Mouse (Mus musculus) cerebellum, adult 11-12 months (tissue): ENCODE results near the gene Enoph1.

ENCODE experiments used
- DNase-seq: peaks from one replicate; pipeline ENCODE4 v3.0.0; 2022

The Enoph1 gene

DNA sequence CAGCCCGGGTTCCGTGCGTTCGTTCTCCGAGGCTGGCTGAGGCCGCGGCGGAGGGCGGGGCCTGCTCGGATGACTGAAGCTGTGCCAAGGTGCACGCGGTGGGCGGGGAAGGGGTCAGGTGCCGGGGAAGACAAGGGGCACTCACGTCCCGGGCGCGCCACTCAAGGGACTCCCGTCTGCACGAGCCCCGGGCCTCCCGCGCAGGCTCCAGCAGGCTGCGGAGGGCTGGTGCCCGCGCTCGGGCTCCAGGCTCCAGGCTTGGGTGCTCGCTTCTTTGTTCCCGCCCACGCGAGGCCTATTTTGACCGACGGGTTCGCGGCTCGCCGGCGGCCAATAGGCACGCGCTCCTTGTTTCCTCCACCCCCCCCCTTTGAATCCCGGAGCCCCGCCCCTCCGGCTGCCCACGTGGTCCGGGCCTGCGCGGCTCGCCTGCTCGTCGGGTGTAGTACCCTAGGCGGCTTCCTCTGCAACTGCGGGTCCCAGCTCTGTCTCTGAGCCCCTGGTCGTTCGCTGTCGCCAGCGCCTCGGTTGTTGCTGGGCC lies at the start of gene Enoph1, which contains the start of gene Hnrnpdl:
Gene Enoph1, plus strand, starts transcription at position 384 of the 541 bp plus-strand sequence.
Gene Hnrnpdl, minus strand, starts transcription at position 63 of the 541 bp plus-strand sequence.
- DNase-seq, result peak; percentile 94

DNA sequence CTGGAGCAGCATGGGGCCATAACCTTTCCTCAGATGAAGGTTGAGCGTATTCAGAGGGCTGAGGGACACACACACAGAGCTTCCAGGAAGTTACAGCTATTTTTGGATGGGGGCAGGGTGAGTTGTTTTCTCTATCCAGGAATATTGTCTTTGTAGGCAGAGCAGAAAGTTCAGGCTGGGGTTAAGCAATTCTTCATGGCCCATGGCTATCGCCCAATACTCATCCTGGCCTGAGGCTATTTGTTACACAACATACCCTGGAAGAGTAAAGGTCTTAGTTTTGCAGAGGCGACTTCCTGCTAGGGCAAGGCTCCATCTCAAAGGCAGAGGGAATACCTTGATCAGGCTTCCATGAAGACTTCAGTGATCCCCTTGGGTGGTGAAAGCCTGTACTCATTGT lies 45.6 kb upstream of the Enoph1 start:
- DNase-seq, result no peak

DNA sequence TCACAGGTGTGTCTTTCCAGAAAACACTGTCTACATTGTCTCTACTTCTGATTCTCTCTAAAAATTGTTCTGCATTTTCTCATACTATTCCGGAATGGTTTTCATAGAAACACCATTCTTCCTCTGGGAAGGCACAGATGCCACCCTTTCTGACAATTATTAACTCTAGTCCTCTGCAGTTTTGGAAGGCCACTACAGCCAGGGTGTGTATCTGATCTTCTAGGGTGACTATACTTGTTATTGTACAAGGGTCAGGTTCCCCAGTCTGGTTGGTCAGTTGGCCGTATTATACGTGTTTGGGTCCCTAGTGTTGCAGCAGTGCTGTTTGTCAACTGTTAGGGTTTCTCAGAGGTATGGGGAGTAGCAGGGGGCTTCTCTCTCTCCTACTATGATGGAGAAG lies 45.1 kb upstream of the Enoph1 start:
- no peak for DNase-seq

DNA sequence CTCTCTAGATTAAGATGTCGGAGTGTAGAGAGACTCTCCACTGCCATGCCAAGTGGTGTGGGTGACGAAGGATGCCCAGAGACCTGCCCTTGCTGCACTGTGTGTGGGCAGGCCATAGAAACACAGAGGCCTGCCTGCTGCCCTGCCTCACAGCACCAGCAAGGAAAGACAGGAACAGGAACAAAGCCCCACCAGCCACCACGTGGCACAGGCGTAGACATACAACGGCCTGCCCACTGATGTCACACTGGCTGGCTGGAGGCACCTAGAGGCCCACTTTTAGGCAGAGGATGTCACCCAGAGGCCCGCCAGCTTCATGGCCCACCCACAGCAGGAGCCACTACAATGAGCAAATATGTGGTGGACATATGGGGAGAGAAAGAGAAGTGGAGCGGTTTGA lies 39.7 kb upstream of the Enoph1 start:
- DNase-seq, result no peak

DNA sequence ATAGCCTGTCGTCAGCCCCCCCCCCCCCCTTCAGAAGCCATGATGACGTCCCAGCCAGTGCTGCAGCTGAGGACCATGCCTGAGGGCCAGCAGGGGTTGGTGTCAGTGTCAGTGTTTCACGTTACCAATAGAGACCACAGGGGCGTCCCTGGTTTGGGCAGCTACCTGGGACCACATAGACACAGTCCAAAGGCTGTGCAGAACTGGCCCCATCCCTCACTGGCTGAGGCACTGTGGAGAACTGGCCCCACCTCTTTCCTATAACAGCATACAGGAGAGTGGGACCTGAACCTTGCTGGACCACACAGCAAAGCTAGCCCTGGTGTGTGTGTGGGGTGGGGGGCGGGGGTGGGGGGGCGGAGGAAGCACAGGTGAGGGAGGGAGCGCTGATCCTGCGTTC lies 39.3 kb upstream of the Enoph1 start:
- no peak for DNase-seq

DNA sequence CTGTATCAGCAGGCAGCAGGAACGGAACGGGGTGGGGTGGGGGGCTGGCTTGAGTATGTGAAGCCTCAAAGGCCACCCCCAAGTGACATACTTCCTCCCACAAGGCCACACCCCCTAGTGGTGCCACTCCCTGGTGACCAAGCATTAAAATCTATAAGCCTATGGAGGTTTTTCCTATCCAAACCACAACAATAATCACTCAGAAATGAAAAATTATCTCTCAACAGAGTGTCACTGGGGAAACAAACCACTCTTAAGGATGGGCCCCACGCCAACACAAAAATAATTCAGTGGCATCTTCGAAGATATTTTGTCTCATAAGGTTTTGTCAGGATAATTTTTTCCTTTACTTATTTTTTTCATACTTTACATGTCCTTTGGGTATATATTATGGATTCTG lies 35.9 kb upstream of the Enoph1 start:
- no peak for DNase-seq

DNA sequence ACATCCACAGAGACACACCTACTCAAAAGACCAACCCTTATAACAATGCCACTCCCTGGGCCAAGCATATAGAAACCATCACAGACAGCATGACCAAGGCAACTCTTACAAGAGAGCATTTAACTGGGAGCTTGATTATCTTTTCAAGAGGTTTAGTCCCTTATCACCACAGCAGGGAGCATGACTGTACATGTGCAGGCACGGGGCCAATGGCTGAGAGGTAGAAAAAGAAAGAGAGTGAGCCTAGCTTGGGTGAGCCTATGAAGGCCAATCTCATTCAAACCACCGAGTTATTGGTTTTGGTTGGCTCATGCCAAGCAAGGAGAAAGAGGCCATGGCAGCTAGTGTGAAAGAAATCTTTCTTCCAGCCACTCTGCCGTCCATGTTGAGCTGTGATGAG lies 34.4 kb upstream of the Enoph1 start:
- DNase-seq, result no peak

DNA sequence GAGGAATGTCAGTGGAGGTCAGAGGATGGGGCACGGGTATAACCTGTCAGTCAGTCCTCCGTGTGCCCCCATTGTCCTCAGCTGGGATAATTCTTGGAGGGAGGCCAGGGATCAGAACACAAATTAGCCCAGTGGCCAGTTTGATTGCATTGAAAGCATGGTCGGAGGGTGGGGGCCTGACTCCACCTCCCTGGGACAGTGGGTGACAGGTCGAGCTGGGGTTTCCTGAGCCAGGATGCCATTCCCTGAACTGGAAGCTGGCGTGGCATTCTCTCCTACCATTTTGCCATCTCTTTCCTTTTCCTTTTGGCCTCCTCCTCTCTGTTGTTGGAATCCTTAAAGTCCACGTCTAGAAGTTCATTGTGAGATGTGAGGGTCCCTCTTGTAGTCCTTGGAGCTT lies 33.9 kb upstream of the Enoph1 start:
- no peak for DNase-seq

DNA sequence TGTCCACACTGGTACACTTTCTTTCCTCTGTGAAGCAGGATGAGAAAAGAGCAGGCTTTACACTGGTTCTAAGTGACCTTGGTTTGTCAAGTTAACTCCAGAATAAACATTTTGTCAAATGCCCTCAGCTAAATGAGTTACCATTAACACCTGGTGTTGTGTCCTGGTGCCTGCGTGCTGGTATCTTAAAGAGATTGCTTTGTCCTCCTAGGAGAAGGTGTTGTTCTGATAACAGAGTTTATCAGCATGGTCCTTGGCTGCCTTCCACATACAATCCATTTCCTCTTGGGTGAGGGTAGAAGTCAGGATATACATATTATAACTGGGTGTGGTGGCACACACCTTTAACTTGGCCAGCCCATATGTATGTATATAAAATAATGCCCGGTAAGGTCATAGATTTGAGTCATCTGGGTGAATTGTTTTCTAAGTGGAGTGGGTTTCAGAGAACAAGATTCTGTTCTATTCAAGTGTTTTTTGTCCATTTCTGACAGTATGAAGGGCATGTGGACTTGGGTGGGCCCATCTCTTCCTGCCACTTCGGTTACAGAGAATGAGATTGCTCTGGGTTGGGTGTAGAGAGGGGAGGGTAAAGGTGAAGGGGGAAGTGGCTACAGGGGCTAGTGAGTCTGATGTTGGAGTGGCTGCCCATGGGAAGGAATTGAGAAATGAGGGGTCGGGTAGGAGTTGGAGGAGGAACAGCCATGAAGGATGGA lies 33.3 kb upstream of the Enoph1 start:
- no peak for DNase-seq

DNA sequence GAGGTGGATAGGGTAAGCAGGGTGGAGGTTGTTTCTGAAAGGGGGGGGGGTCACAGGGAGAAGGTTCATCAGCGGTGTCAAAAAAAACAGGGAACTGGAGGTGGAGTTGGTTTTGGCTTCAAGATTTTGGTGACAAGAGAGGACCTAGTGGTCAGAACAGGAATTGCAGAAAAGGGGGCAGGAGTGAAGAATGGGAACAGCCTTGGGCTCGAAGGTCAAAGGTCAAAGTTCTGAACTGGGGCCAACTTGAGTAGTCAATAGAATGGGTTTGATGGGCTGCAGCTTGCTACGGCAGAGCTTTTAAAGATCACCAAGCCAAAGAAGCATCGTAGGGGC lies 32.8 kb upstream of the Enoph1 start:
- no peak for DNase-seq

DNA sequence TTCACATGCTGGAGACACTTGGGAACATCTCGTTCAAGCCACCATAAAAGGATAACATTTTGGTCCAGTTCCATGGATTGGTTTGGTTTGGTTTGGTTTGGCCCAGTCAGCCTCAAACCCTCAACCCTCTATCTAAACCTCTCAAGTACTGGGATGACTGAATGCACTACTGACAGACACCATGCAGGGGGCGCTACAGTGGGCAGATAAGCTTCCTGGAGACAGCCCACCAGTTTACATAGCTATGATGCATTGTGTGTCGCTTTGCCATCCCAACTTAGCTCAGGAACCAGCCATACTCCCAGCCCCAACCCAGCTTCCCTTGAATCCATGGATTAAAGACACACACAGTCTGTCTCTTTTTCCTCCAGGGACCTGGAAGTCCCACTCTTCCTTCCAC lies 31.3 kb upstream of the Enoph1 start:
- no peak for DNase-seq

DNA sequence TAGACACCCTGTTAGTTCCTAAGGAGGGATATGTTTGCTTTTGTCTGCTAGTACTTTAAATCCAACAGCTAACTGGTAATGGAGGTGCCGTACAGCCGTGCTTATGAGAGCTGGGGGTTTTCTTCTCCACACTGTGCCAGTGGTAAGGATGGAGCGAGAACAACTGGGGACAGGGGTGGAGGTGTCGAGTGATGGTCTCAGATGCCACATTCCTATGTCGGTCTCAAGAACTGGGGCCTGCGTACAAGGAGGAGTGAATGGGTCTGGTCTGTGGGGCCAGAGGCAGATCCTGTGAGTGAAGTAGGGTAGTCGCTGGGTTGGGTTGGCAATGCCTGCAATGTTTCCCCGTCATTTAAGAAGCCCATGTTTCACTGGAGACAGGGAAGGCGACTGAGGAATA lies 27.2 kb upstream of the Enoph1 start:
- DNase-seq, result no peak

DNA sequence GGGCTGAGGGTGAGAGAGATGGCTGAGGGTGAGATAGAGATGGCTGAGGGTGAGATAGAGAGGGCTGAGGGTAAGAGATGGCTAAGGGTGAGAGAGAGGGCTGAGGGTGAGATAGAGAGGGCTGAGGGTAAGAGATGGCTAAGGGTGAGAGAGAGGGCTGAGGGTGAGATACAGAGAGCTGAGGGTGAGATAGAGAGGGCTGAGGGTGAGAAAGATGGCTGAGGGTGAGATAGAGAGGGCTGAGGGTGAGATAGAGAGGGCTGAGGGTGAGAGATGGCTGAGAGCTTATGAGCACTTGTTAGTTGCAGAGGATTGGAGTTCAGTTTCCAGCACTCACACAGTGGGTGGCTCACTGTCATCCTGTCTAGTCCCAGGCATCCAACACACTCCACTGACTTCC lies 19.7 kb upstream of the Enoph1 start:
- no peak for DNase-seq

DNA sequence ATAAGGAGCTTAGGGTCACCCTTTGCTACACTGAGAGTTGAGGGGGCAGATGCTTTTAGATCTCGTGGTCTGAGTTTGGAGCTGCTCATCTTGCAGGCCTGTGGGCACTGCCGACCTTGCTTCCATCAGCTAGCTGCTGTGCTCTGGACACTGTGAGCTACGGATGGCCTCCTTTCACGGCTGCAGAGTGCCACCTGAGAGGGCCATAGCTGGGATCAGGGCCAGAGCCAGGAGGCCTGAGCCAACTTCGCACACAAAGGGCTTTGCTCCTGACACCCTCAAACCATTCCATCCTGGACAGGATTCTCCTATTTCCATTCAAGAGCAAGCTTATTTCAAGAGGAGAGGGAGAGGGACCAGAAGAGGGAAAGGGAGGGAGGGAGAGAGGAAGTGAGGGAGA lies 15.4 kb upstream of the Enoph1 start:
- DNase-seq, result no peak

DNA sequence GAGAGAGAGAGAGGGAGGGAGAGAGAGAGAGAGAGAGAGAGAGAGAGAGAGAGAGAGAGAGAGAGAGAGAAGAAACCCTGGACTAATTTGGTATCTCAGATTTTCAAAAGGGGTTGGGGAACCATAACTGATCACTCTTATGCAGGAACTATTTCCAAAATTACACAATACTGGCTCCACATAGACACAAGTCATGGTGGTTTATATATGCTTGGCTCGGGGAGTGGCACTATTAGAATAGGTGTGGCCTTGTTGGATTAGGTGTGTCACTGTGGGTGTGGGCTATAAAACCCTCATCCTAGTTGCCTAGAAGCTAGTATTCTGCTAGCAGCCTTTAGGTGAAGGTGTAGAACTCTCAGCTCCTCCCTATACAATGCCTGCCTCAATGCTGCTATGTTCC lies 14.9 kb upstream of the Enoph1 start:
- DNase-seq, result no peak

DNA sequence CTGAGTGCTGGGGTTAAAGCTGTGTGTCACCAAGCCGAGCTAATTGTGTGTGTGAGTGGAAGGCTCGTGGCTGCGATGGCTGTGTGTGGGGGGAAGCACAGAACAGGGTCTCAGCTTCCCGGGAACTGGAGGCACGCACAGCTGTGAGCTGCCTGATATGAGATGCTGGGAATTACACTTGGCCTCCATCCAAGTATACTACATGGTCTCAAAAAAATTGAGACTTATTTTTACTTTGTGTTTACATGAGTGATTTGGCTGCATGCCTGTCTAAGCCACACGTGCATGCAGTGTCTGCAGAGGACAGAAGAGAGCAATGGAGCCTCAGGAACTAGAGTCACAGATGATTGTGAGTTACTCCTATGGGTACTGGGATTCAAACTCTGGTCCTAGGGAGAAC lies 9.7 kb upstream of the Enoph1 start:
- DNase-seq, result no peak

DNA sequence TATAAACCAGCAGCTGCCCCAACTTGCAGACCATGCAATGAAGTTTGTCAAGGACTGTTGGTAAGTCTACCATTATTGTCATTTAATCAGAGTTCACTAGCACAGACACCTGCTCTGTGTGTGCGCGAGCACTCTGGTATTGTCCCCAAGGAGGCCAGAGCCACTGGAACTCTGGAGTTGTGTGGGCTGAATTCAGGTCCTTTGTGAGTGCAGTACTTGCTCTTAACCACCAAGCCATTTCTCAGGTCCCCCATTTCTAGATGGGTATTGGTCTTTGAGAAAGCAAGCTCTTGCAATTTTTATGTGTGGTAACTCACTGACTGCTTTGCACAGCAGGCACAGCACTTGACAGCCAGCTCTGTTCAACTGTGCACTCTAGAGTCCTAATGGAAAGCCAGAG lies 7.7 kb upstream of the Enoph1 start:
- no peak for DNase-seq

DNA sequence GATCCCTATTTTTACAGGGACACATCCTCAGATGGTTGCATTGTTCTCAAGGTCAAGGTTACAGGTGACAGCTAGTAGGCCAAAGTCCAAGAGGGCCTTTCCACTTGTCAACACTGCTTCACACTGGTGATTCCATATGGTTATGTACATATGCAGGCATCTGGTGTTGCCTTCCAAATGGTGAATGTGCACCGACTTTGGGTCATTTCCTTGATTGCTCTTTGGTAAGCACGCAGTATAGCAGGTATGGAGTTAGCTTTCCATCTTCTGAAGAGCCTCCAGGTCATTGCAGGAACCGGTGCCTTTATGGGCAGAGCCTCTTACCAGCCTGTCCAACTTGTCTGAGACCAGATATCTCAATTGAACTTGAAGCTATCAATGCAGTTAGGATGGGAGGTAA lies 7.1 kb upstream of the Enoph1 start:
- DNase-seq, result no peak

DNA sequence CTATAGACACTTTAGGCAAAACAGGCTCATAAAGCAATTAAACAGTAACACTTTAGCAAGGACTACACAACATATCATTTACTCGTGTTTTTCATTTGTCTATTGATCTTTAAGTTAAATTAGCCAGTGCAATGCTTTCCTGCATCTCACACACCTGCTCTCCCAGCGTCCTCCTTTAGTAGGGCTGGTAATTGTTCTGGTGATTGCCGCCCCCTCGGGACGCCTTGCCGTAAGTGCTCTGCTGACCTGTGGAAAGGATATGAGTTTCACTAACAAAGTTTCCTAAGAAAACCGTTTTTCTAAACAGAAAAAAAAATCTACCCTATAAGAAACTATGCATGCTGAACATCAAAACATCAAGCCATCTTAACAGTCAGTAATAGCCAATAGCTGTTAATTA lies 3.8 kb upstream of the Enoph1 start:
- DNase-seq, result no peak

DNA sequence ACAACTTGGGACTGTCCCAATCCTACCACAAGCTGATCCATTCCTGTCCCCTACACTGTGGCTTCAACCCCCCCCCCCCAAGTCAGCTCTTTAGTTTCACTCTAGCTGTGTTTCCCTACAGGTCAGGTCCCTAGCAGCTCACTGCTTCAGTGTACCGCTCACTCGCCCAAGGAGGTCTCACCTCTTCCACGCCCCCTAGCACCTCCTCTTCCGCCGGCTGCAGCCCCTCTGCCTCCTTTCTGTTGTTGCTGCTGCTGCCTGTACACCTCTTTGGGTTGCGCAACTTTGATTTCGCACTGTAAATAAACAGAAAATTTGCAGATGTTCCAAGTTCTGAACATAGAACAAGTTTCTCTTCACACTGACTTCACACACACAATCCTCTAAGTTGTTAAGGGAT lies 3.1 kb upstream of the Enoph1 start:
- no peak for DNase-seq

DNA sequence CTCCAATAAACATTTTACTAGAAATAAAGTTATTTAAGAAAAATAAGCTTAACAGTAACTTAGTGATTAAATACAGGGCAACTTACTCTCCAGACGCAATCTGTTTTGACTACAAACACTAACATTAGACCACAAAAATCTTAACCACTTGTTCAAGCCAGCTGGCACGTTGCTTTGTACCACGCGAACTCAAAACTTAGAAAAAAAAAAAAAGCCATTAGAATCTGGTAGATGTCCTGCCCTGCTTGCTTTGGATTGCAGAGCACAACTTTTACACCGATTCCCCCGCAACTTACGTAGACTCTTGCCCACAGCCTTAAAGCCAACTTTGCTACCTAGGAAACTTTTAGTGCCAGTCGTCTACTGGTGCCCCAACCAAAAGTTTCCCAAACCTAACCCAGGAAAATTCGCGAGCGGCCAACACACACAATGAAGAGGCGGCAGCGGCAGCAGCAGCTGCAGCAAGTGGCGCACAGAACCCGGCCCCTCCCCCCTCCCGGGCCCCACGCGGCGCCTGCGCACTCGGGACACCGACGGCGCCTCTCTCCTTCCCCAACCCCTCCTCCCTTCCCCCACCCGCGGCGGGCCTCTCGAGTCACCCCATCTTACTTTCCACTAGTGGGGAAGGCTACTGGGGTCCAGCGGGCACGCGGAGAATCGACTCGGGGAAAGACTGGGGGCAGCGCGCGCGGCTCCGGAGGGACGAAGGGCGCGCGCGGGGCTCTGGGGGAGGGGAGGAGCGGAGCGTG lies 1.6 kb upstream of the Enoph1 start:
- DNase-seq, result peak; percentile 87

DNA sequence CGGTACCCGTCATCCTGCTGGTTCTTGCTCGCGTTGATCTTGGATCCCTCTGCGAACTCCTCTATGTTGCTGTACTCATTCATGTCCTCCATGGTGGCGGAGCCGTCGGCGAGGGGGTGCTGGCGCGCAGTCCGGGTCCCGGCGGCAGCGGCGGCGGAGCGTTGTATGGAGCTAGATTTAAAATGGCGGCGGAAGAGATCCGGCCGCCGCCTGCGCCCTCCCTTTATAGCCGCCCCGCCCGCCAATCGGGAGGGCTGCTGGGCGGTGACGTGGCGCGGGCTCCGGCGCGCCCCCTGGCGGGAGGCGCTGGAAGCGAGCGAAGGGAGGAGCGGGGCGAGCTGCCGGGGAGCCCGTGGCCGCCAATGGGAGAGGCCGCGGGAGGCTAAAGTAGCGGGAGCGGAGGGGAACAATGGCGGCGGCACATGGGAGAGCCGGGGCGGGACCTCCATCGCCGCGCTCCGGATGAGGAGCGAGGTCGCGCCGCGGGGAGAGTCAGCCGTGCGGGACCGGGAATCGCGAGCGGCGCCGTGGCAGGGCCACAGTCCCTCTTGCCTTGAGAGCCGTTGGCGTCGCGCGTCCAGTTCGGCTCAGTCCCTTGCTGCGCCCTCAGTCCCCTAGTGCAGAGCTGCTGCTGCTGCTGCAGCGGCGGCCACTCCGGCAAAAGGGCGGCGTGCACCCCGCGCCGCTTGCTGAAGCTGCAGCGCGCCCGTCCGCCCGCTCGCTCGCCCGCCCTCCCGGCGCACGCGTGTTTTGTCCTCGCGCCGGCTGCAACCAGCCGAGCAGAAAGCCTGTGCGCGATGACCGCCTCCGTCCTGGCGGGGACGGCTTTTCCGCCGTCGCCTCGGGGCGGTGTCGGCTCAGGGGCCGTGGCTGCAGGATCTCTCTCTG lies 827 bp upstream of the Enoph1 start:
- DNase-seq, result peak; percentile 96

DNA sequence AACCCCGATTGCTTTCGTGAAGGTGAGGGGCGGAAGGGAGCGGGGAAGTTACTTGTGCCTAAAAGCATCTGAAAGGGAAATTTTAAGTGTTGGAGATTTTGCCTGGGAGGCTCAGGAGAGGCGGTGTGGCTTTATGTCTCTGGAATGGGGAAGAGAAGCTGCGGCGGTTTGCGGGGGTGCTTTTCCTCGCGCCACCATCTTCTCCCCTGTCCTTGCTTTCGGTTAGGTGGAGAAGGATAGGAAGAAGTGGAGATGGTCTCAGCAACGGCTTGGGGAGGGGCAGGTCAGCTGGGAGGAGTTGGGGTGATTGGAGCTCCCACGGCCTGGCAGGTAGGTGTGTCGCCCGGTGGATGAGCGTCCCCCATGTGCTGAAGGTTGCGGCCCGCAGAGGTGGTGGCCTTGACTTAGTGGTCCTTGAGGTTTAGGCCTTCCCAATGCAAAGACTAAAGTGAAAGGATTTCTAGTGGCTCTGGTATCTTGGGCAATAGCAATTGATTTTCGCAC lies 548 bp downstream of the Enoph1 start:
- DNase-seq, result peak; percentile 72
